Mouse (Mus musculus): Measurements from ENCODE around the gene Hint1. TPM values are rescaled to one million over a fixed set of nuclear protein-coding genes. Genes with fewer than 3 reads are reported as not detected.

Hint1 gene
- total RNA-seq, 2 experiments from 2014 or later: 654 to 686 TPM

GRCm38 (mm10) chr11:54860256-54861038, 5.7 kb upstream of the Hint1 start, which contains the start of gene Lyrm7:
Gene Lyrm7, minus strand, starts transcription at chr11:54860916.
- ATAC-seq (replicated peaks; ENCODE audit: poor library complexity, severe bottlenecking): peak; percentile 98

DNA sequence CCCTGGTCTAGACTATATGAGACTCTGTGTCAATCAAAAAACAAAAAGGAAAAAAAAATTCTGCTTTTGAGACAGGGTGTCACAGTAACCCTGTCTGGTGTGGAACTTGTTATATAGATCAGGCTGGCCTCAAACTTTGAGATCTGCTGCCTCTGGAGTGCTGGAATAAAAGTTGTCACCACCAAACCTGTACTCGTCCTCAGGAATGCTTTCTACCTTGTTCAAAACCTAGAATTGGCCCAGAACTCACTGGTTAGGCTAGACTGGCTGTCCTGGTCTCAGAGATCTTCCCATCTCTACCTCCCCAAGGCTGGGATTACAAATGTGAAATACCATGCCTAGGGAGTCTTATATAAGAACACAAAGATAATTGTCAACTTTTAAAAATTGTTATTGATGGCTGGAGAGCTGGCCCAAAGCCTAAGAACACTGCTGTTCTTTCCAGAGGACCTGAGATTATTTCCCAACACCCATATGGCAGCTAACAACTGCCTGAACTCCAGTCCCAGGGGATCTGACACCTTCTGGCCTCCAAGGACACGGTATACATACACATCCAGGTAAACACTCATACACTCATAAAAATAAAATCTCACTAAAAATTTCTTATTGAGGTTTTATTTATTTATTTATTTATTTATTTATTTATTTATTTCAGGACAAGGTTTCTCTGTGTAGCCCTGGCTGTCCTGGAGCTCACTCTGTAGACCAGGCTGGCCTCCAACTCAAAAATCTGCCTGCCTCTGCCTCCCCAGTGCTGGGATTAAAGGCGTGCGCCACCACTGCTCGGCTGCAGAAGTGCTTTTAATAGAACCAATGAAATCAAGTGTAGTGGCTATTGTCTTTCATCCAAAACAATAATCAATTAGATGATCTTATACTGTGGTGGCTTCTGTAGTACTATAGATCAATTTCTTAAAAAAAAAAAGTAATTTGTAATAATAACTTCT, 4.4 kb upstream of the Hint1 start:
- no peak for ATAC-seq (replicated peaks; ENCODE audit: poor library complexity, severe bottlenecking)

GRCm38 (mm10) chr11:54862621-54863520, 3.3 kb upstream of the Hint1 start:
- no peak for ATAC-seq (replicated peaks; ENCODE audit: poor library complexity, severe bottlenecking)

GRCm38 (mm10) chr11:54865330-54866085, 675 bp upstream of the Hint1 start:
- no peak for ATAC-seq (replicated peaks; ENCODE audit: poor library complexity, severe bottlenecking)

DNA sequence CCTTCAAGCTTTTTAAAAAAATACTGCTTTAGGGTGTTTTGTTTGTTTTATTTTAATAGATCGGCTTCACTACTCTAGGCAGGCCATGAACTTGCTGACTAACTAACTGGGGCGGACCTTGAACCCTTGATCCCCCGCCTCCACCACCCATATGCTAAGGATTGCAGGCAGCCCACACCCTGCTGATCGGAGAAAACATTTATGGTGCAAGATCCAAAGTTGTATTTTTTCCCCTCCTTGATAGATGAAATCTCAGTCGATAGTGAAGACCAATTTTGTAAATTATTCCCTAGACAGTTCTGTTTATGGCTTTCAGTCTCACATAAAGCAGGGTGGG, 834 bp downstream of the Hint1 start:
- ATAC-seq (replicated peaks; ENCODE audit: poor library complexity, severe bottlenecking): no peak

DNA sequence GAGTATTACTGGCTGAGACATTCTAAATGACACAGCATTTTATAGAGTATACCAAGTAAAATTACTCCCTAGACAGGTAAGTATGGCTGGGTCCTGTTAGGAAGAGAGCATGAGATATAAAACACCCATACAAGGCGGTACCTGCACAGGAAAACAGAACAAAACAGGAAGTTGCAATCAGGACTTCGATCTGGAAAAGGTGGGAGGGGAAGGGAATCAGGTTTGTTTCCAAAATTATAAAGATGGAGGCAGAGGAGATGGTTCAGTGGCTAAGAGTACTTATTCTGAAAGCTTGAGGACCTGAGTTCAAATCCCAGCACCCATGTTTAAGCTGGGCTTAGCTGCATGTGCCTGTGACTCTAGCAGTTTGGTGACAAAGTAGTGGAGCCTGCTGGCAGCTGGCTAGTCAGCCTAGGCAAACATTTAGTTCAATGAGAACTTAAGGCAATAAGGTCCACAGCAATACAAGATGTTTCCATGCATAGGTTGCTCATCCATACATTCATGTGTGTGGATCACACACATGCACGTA, 1.8 kb downstream of the Hint1 start:
- no peak for ATAC-seq (replicated peaks; ENCODE audit: poor library complexity, severe bottlenecking)

DNA sequence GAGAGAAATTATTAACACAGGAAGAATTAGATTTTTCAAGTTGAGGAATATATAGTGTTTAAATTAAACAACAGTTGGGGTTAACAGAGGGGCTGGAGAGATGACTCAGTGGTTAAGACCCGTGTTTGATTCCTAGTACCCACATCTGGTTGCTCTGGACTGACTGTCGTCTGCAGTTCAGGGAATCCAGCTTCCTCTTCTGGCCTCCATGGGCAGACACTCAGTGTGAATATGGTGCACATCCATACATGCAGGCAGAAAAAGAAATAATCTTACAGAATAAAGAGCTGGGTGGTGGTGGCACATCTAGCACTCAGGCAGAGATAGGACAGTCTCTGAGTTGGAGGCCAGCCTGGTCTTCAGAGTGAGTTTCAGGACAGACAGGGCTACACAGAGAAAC, 2.3 kb downstream of the Hint1 start:
- ATAC-seq (replicated peaks; ENCODE audit: poor library complexity, severe bottlenecking): no peak

GRCm38 (mm10) chr11:54869318-54869717, 3.1 kb downstream of the Hint1 start:
- ATAC-seq (replicated peaks; ENCODE audit: poor library complexity, severe bottlenecking): no peak

DNA sequence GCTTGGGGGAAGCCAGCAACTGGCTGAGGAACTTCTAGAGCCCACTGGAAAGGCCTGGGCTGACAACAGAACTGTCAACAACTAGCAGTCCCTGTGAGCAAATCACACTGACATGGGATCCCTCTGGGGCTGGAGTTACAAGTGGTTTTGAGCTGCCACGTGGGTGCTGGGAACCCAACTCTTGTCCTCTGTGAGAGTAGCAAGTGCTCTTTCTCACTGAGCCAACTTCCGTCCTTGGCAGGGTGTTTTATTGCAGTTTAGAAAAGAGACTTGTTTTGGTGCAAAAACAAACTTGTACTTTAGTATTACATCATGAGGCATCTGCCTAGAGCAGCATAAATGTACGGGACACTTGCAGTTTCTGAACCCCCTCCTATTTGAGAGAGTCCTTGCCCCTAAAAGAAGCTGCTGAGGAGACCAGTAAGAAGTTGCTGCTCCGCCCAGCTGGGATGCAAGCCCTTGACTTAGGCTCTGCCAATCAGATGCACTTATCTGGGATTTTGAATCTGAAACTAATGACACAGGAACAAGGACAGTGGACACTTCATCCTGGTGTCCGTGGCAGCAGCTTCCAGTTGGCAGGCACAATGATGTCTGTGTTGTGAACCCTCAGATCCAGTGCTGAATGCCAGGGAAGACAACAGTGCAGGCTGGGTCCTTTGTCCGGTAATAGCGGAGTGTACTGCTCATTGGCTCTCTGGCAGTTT, 5.8 kb downstream of the Hint1 start:
- ATAC-seq (replicated peaks; ENCODE audit: poor library complexity, severe bottlenecking): no peak

GRCm38 (mm10) chr11:54876031-54876430, 9.8 kb downstream of the Hint1 start:
- no peak for ATAC-seq (replicated peaks; ENCODE audit: poor library complexity, severe bottlenecking)

- no peak for ATAC-seq (replicated peaks; ENCODE audit: poor library complexity, severe bottlenecking)
These were observed 12.7 kb downstream of the Hint1 start for GRCm38 (mm10) chr11:54878893-54879292.

GRCm38 (mm10) chr11:54879434-54879833, 13.3 kb downstream of the Hint1 start:
- peak; percentile 80 for ATAC-seq (replicated peaks; ENCODE audit: poor library complexity, severe bottlenecking)

- no peak for ATAC-seq (replicated peaks; ENCODE audit: poor library complexity, severe bottlenecking)
These were observed 13.7 kb downstream of the Hint1 start for GRCm38 (mm10) chr11:54879922-54880321.

GRCm38 (mm10) chr11:54881051-54881474, 14.9 kb downstream of the Hint1 start:
- ATAC-seq (replicated peaks; ENCODE audit: poor library complexity, severe bottlenecking): no peak

GRCm38 (mm10) chr11:54882671-54883070, 16.5 kb downstream of the Hint1 start:
- ATAC-seq (replicated peaks; ENCODE audit: poor library complexity, severe bottlenecking): no peak

- peak; percentile 75 for ATAC-seq (replicated peaks; ENCODE audit: poor library complexity, severe bottlenecking)
These were observed 18.1 kb downstream of the Hint1 start for GRCm38 (mm10) chr11:54884197-54884828.

DNA sequence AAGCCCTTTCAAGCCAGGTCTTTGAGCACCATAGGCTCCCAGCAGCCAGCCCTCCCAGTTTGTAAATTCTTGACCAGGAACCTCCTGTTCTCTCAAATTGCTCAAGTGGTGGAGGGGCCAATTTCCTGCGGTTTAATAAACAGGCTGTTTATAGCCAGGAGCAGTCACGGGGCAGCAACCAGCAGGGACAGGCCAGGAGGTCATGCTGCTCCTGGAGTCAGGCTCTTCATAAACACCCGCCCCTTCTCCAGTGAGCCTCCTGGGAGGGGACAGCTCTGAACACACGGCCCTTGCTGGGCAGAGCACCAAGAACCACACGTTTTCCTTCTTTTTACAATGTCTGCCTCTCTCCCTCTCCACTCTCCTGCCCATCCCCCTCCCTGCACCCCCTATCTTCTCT, 18.8 kb downstream of the Hint1 start:
- peak; percentile 87 for ATAC-seq (replicated peaks; ENCODE audit: poor library complexity, severe bottlenecking)

- ATAC-seq (replicated peaks; ENCODE audit: poor library complexity, severe bottlenecking): no peak
These were observed 19.2 kb downstream of the Hint1 start for GRCm38 (mm10) chr11:54885406-54885805.

Data from granulocyte monocyte progenitor cell, adult 5-6 weeks (primary cell).